Mouse (Mus musculus): ENCODE measurements around the gene Lhcgr. TPM values are rescaled to one million over a fixed set of nuclear protein-coding genes. Genes with fewer than 3 reads are reported as not detected.

The Lhcgr gene
- polyA plus RNA-seq, 1 experiment from 2014 or later, result 0.46 TPM

DNA sequence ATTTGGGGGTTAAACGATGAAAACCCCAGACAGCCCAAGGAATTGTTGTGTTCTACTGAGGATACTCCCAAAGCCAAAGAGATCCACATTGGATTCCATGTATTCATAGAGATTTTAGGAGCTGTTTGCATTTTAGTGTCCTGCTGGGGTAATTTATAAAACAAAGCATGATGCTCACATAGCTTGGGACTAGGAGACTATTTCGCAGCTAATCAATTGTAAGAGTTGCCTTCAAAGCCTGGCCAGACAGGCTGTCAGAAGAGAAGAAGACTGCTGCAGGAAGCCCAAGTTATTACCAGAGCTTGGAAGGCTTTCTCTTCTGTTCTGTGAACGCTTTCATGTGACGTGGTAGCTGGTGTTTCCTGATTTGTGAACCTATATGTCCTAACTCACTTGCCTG is 5.4 kb downstream of the Lhcgr start:
- WGBS, result 88% methylated on average over 4 of the region's 4 CpGs
- no peak overlapping the region for H3K27ac ChIP-seq (ENCODE audit: low read depth, low read length)
- peaks cover 3% of the 10 kb centered on the region for H3K27me3 ChIP-seq (ENCODE audit: control insufficient read depth, insufficient read depth, low read length)
- DNase-seq (ENCODE audit: low spot score, missing footprints) (peak; percentile 88), ATAC-seq (ENCODE audit: low FRiP score) (no peak)
- H3K4me3 ChIP-seq (ENCODE audit: low read depth, low read length), result no peak overlapping the region
- H3K9ac ChIP-seq (ENCODE audit: low read length), result no peak overlapping the region
- no peak overlapping the region for H3K4me2 ChIP-seq
- H3K9me3 ChIP-seq (ENCODE audit: control insufficient read depth, low read length), result no peaks in the 10 kb centered on the region
- no peaks in the 10 kb centered on the region for H3K4me1 ChIP-seq (ENCODE audit: control insufficient read depth, insufficient read depth, low read length)
- H3K36me3 ChIP-seq (ENCODE audit: control insufficient read depth, insufficient read depth, low read length), result no peaks in the 10 kb centered on the region

GRCm38 (mm10) chr17:88779148-88779547 is 12.6 kb downstream of the Lhcgr start:
- Histone ChIP-seq H3K9me3 (ENCODE audit: control insufficient read depth, low read length) (no peaks in the 10 kb centered on the region), H3K27me3 (ENCODE audit: control insufficient read depth, insufficient read depth, low read length) (no peaks in the 10 kb centered on the region), H3K4me1 (ENCODE audit: control insufficient read depth, insufficient read depth, low read length) (peaks cover 3% of the 10 kb centered on the region; the same call in 1 of the 2 replicates), H3K27ac (ENCODE audit: low read depth, low read length) (no peak overlapping the region), H3K4me2 (no peak overlapping the region), H3K9ac (ENCODE audit: low read length) (no peak overlapping the region), H3K4me3 (ENCODE audit: low read depth, low read length) (no peak overlapping the region), H3K36me3 (ENCODE audit: control insufficient read depth, insufficient read depth, low read length) (no peaks in the 10 kb centered on the region)
- no peak for ATAC-seq (ENCODE audit: low FRiP score)
- no peak for DNase-seq (ENCODE audit: low spot score, missing footprints)
- WGBS, result 46% methylated on average over 3 of the region's 3 CpGs

DNA sequence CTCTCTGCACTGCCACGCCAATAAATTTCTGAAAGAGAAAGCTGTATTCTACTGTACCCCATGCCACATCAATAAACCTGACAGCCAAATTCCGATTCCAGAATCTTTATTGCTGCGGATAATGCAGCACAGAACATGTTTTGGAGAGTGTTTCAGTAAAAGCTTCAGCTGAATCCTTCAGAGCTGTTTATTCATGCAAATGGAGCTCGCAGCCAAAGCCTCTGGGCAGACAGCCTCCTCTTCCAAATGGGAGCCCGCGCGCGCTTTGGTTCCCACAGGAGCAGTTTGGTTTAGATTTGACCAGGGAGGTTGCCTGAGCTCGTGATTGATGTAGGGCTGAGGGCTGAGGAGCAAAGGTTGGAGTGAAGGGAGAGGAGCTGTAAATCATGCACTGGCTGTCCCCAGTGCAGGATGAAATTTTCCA is 17.7 kb downstream of the Lhcgr start:
- H3K36me3 ChIP-seq (ENCODE audit: control insufficient read depth, insufficient read depth, low read length), result no peaks in the 10 kb centered on the region
- no peaks in the 10 kb centered on the region for H3K9me3 ChIP-seq (ENCODE audit: control insufficient read depth, low read length)
- no peak overlapping the region for H3K27ac ChIP-seq (ENCODE audit: low read depth, low read length)
- H3K4me1 ChIP-seq (ENCODE audit: control insufficient read depth, insufficient read depth, low read length), result peaks cover 9% of the 10 kb centered on the region; the same call in 1 of the 2 replicates
- no peaks in the 10 kb centered on the region for H3K27me3 ChIP-seq (ENCODE audit: control insufficient read depth, insufficient read depth, low read length)
- H3K4me2 ChIP-seq, result no peak overlapping the region
- no peak overlapping the region for H3K9ac ChIP-seq (ENCODE audit: low read length)
- ATAC-seq (ENCODE audit: low FRiP score) (no peak), DNase-seq (ENCODE audit: low spot score, missing footprints) (no peak)
- WGBS, result 56% methylated on average over 9 of the region's 9 CpGs
- H3K4me3 ChIP-seq (ENCODE audit: low read depth, low read length), result no peak overlapping the region

- Histone ChIP-seq H3K9me3 (ENCODE audit: control insufficient read depth, low read length) (no peaks in the 10 kb centered on the region), H3K36me3 (ENCODE audit: control insufficient read depth, insufficient read depth, low read length) (no peaks in the 10 kb centered on the region), H3K27ac (ENCODE audit: low read depth, low read length) (no peak overlapping the region), H3K27me3 (ENCODE audit: control insufficient read depth, insufficient read depth, low read length) (no peaks in the 10 kb centered on the region), H3K4me3 (ENCODE audit: low read depth, low read length) (no peak overlapping the region), H3K4me2 (no peak overlapping the region), H3K4me1 (ENCODE audit: control insufficient read depth, insufficient read depth, low read length) (peaks cover 9% of the 10 kb centered on the region; the same call in 1 of the 2 replicates), H3K9ac (ENCODE audit: low read length) (no peak overlapping the region)
- no peak for DNase-seq (ENCODE audit: low spot score, missing footprints)
- ATAC-seq (ENCODE audit: low FRiP score), result no peak
- 73% methylated on average over 7 of the region's 7 CpGs for WGBS
Observed at GRCm38 (mm10) chr17:88770081-88770480, 21.7 kb downstream of the Lhcgr start.

GRCm38 (mm10) chr17:88769283-88769859 is 22.4 kb downstream of the Lhcgr start:
- Histone ChIP-seq H3K4me1 (ENCODE audit: control insufficient read depth, insufficient read depth, low read length) (peaks cover 8% of the 10 kb centered on the region; the same call in 1 of the 2 replicates), H3K27me3 (ENCODE audit: control insufficient read depth, insufficient read depth, low read length) (no peaks in the 10 kb centered on the region), H3K9me3 (ENCODE audit: control insufficient read depth, low read length) (no peaks in the 10 kb centered on the region), H3K36me3 (ENCODE audit: control insufficient read depth, insufficient read depth, low read length) (no peaks in the 10 kb centered on the region), H3K27ac (ENCODE audit: low read depth, low read length) (no peak overlapping the region), H3K9ac (ENCODE audit: low read length) (no peak overlapping the region), H3K4me2 (no peak overlapping the region), H3K4me3 (ENCODE audit: low read depth, low read length) (no peak overlapping the region)
- ATAC-seq (ENCODE audit: low FRiP score), result peak; percentile 71
- DNase-seq (ENCODE audit: low spot score, missing footprints), result no peak
- WGBS, result 38% methylated on average over 2 of the region's 2 CpGs

- 87% methylated on average over 6 of the region's 6 CpGs for WGBS
- Histone ChIP-seq H3K9ac (ENCODE audit: low read length) (no peak overlapping the region), H3K9me3 (ENCODE audit: control insufficient read depth, low read length) (no peaks in the 10 kb centered on the region), H3K36me3 (ENCODE audit: control insufficient read depth, insufficient read depth, low read length) (no peaks in the 10 kb centered on the region), H3K27me3 (ENCODE audit: control insufficient read depth, insufficient read depth, low read length) (no peaks in the 10 kb centered on the region; the same call in 1 of the 2 replicates), H3K4me1 (ENCODE audit: control insufficient read depth, insufficient read depth, low read length) (peaks cover 13% of the 10 kb centered on the region; the same call in 1 of the 2 replicates), H3K4me2 (no peak overlapping the region), H3K27ac (ENCODE audit: low read depth, low read length) (no peak overlapping the region), H3K4me3 (ENCODE audit: low read depth, low read length) (no peak overlapping the region)
- DNase-seq (ENCODE audit: low spot score, missing footprints) (no peak), ATAC-seq (ENCODE audit: low FRiP score) (no peak)
Observed at GRCm38 (mm10) chr17:88766857-88767256, 24.9 kb downstream of the Lhcgr start.

DNA sequence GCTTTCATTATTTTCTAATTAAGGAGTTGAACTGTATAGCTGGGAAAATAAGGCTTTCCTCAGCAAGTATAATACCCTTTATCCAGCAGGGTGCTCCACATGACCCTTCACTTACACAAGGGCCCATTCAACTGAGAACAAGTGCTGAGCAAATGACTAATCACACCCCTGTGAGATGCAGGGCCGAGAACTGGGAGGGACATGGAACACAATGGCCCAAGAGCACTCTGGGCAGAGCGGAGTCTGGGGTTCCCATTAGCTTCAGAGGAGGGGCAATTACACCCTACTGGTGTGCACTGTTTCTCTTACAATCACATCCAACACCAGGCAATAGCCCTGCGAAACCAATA is 27.7 kb downstream of the Lhcgr start:
- 26% methylated on average over 3 of the region's 3 CpGs for WGBS
- H3K9ac ChIP-seq (ENCODE audit: low read length), result no peak overlapping the region
- H3K4me2 ChIP-seq, result no peak overlapping the region
- peaks cover 8% of the 10 kb centered on the region; the same call in 1 of the 2 replicates for H3K4me1 ChIP-seq (ENCODE audit: control insufficient read depth, insufficient read depth, low read length)
- no peaks in the 10 kb centered on the region for H3K9me3 ChIP-seq (ENCODE audit: control insufficient read depth, low read length)
- no peak for DNase-seq (ENCODE audit: low spot score, missing footprints)
- no peak overlapping the region for H3K4me3 ChIP-seq (ENCODE audit: low read depth, low read length)
- peak; percentile 80 for ATAC-seq (ENCODE audit: low FRiP score)
- H3K27me3 ChIP-seq (ENCODE audit: control insufficient read depth, insufficient read depth, low read length), result peaks cover 3% of the 10 kb centered on the region; the same call in 1 of the 2 replicates
- H3K36me3 ChIP-seq (ENCODE audit: control insufficient read depth, insufficient read depth, low read length), result no peaks in the 10 kb centered on the region
- H3K27ac ChIP-seq (ENCODE audit: low read depth, low read length), result no peak overlapping the region

- DNase-seq (ENCODE audit: low spot score, missing footprints) (no peak), ATAC-seq (ENCODE audit: low FRiP score) (peak; percentile 52)
- no peak overlapping the region for H3K4me2 ChIP-seq
- H3K4me1 ChIP-seq (ENCODE audit: control insufficient read depth, insufficient read depth, low read length), result peaks cover 10% of the 10 kb centered on the region
- H3K4me3 ChIP-seq (ENCODE audit: low read depth, low read length), result no peak overlapping the region
- WGBS, result 18% methylated on average over 5 of the region's 5 CpGs
- no peaks in the 10 kb centered on the region for H3K36me3 ChIP-seq (ENCODE audit: control insufficient read depth, insufficient read depth, low read length)
- no peak overlapping the region for H3K9ac ChIP-seq (ENCODE audit: low read length)
- peaks cover 3% of the 10 kb centered on the region; the same call in 1 of the 2 replicates for H3K27me3 ChIP-seq (ENCODE audit: control insufficient read depth, insufficient read depth, low read length)
- no peaks in the 10 kb centered on the region for H3K9me3 ChIP-seq (ENCODE audit: control insufficient read depth, low read length)
- H3K27ac ChIP-seq (ENCODE audit: low read depth, low read length), result no peak overlapping the region
Observed at GRCm38 (mm10) chr17:88763396-88764135, 28.2 kb downstream of the Lhcgr start.

DNA sequence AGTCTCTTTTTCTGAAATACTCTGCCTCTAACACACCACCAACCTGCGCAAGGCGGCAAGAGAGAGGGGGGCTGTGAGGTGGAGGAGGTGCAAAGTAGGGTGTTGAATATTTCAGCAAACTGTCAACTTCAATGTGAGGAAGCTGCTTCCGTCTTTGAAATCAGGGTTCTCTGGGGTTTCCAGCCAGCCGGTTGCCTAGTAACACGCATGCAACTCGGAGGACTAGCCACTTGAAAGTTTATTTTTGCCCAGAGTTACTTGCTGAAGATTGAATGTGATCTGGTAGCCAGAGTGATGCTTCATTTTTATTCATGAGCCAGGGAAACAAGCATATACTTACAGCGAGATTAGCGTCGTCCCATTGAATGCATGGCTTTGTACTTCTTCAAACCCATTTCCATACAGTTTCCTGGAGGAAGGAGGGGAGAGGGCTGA is 33.8 kb downstream of the Lhcgr start:
- Histone ChIP-seq H3K27ac (ENCODE audit: low read depth, low read length) (no peak overlapping the region), H3K36me3 (ENCODE audit: control insufficient read depth, insufficient read depth, low read length) (no peaks in the 10 kb centered on the region), H3K9ac (ENCODE audit: low read length) (no peak overlapping the region), H3K4me2 (peak overlapping the region; percentile 20; the same call in 1 of the 2 replicates), H3K4me3 (ENCODE audit: low read depth, low read length) (no peak overlapping the region), H3K4me1 (ENCODE audit: control insufficient read depth, insufficient read depth, low read length) (peaks cover 17% of the 10 kb centered on the region), H3K27me3 (ENCODE audit: control insufficient read depth, insufficient read depth, low read length) (peaks cover 5% of the 10 kb centered on the region; the same call in 1 of the 2 replicates), H3K9me3 (ENCODE audit: control insufficient read depth, low read length) (no peaks in the 10 kb centered on the region)
- DNase-seq (ENCODE audit: low spot score, missing footprints) (no peak), ATAC-seq (ENCODE audit: low FRiP score) (peak; percentile 86)
- WGBS, result 8% methylated on average over 9 of the region's 9 CpGs
